Mouse (Mus musculus) midbrain, postnatal 0 days (tissue): ENCODE measurements around the gene Dlx6. TPM values are rescaled to one million over a fixed set of nuclear protein-coding genes. Genes with fewer than 3 reads are reported as not detected.

ENCODE experiments used
- ATAC-seq: fragments of 200-750 bp; cut with Nextera tagmentation; 2 replicates; pipeline ENCODE4 v1.8.0; 2017; ENCODE audit warnings: moderate number of reproducible peaks, mild to moderate bottlenecking, moderate TSS enrichment, moderate library complexity; ENCODE audit not compliant: low FRiP score
- DNase-seq: peaks from one replicate; pipeline ENCODE4 v3.0.0-alpha.2; 2015; ENCODE audit warnings: low spot score
- H3K27ac ChIP-seq: fragments of 300-500 bp; sonication (generic); 2 replicates; pipeline ENCODE4 v1.5.1; 2014; ENCODE audit warnings: low read depth, mild to moderate bottlenecking, low read length, mixed read lengths
- H3K27me3 ChIP-seq: fragments of 300-500 bp; sonication (generic); 2 replicates; pipeline ENCODE4 v1.6.1; 2014; ENCODE audit warnings: low read length, control low read depth, mixed read lengths; ENCODE audit not compliant: insufficient read depth
- H3K36me3 ChIP-seq: fragments of 300-500 bp; sonication (generic); 2 replicates; pipeline ENCODE4 v1.6.1; 2014; ENCODE audit warnings: low read length, control low read depth, mixed read lengths; ENCODE audit not compliant: insufficient read depth
- H3K4me1 ChIP-seq: fragments of 300-500 bp; sonication (generic); 2 replicates; pipeline ENCODE4 v1.6.1; 2014; ENCODE audit warnings: mild to moderate bottlenecking, control low read depth, antibody characterized with exemption, low read length, mixed read lengths; ENCODE audit not compliant: insufficient read depth
- H3K4me2 ChIP-seq: fragments of 300-500 bp; sonication (generic); 2 replicates; pipeline ENCODE4 v1.6.1; 2014; ENCODE audit warnings: low read depth, mild to moderate bottlenecking, low read length, mixed read lengths; ENCODE audit not compliant: poor library complexity, severe bottlenecking
- H3K4me3 ChIP-seq: fragments of 300-500 bp; sonication (generic); 2 replicates; pipeline ENCODE4 v1.5.1; 2014; ENCODE audit warnings: low read depth, mild to moderate bottlenecking, low read length, moderate library complexity
- H3K9ac ChIP-seq: fragments of 300-500 bp; sonication (generic); replicated peaks from 2 replicates; pipeline ENCODE4 v1.6.1; 2014; ENCODE audit warnings: mild to moderate bottlenecking, low read length, moderate library complexity, mixed read lengths; ENCODE audit not compliant: poor library complexity, severe bottlenecking
- H3K9me3 ChIP-seq: fragments of 300-500 bp; sonication (generic); 2 replicates; pipeline ENCODE4 v1.6.1; 2016; ENCODE audit warnings: low read length, control low read depth
- CTCF ChIP-seq: IDR thresholded peaks from 2 replicates; pipeline ENCODE4 v1.5.1; 2016; ENCODE audit warnings: antibody characterized with exemption, mild to moderate bottlenecking
- WGBS: fragments of 180-500 bp; shearing (Covaris S2); extraction: QIAGEN DNeasy Blood & Tissue Kit; methylation state at CpG from one replicate; pipeline ENCODE4 v1.1.7; 2014; 5-methylcytosine and 5-hydroxymethylcytosine counted together
- polyA plus RNA-seq: library from polyadenylated mRNA; unstranded; fragments of >200 nt; fragmentation: Nextera tagmentation; extraction: Ambion mirVana; gene quantifications from 2 replicates; pipeline ENCODE4 v1.2.1, GENCODE M21; 2015
- total RNA-seq: library from RNA; depleted of rRNA; stranded (reverse); fragments of >200 nt; gene quantifications from 2 replicates; pipeline ENCODE4 v1.2.3, GENCODE M21; 2014

Dlx6 gene
- total and polyA plus RNA-seq, 2 experiments from 2014 or later = 1.1 to 1.5 TPM

- no peaks in the 10 kb centered on the region for H3K9me3 ChIP-seq
- DNase-seq (no peak), ATAC-seq (no peak)
- no peak overlapping the region for H3K27ac ChIP-seq
- no peak overlapping the region for H3K4me3 ChIP-seq
- peaks cover 76% of the 10 kb centered on the region for H3K27me3 ChIP-seq
- TF ChIP-seq CTCF = no peak
- under 1% methylated on average over 21 of the region's 21 CpGs for WGBS
- no peaks in the 10 kb centered on the region for H3K36me3 ChIP-seq
- H3K9ac ChIP-seq = no peak overlapping the region
- H3K4me2 ChIP-seq = no peak overlapping the region
- no peaks in the 10 kb centered on the region for H3K4me1 ChIP-seq
These were observed 1.9 kb upstream of the Dlx6 start for GRCm38 (mm10) chr6:6861086-6861797.

GRCm38 (mm10) chr6:6861798-6862428, 1.2 kb upstream of the Dlx6 start:
- no peak overlapping the region for H3K9ac ChIP-seq

GRCm38 (mm10) chr6:6862611-6863010, 523 bp upstream of the Dlx6 start:
- peak overlapping the region; percentile 12; the same call in 1 of the 2 replicates for H3K4me2 ChIP-seq
- H3K27me3 ChIP-seq = peaks cover 77% of the 10 kb centered on the region
- no peaks in the 10 kb centered on the region for H3K36me3 ChIP-seq
- H3K27ac ChIP-seq = no peak overlapping the region
- TF ChIP-seq CTCF = no peak
- H3K4me3 ChIP-seq = peak overlapping the region; percentile 27; the same call in 1 of the 2 replicates
- WGBS = 1% methylated on average over 23 of the region's 23 CpGs
- no peaks in the 10 kb centered on the region for H3K9me3 ChIP-seq
- ATAC-seq = 0 out of 2 replicates have a peak, but pooled peaks have one; percentile 18
- no peaks in the 10 kb centered on the region for H3K4me1 ChIP-seq
- peak; percentile 40 for DNase-seq
- H3K9ac ChIP-seq = no peak overlapping the region

More at GRCm38 (mm10) chr6:6861798-6862428, 1.2 kb upstream of the Dlx6 start:
- Histone ChIP-seq H3K4me3 (no peak overlapping the region), H3K9me3 (no peaks in the 10 kb centered on the region), H3K27ac (no peak overlapping the region), H3K27me3 (peaks cover 76% of the 10 kb centered on the region), H3K4me1 (no peaks in the 10 kb centered on the region), H3K4me2 (no peak overlapping the region), H3K36me3 (no peaks in the 10 kb centered on the region)
- 1% methylated on average over 11 of the region's 11 CpGs for WGBS
- TF ChIP-seq CTCF = no peak
- ATAC-seq (no peak), DNase-seq (no peak)

GRCm38 (mm10) chr6:6863955-6864354, 821 bp downstream of the Dlx6 start:
- under 1% methylated on average over 9 of the region's 21 CpGs for WGBS
- ATAC-seq (peak; percentile 11; the same call in 1 of the 2 replicates), DNase-seq (no peak)
- TF ChIP-seq CTCF = no peak
- no peaks in the 10 kb centered on the region for H3K36me3 ChIP-seq
- no peak overlapping the region for H3K27ac ChIP-seq
- peaks cover 71% of the 10 kb centered on the region for H3K27me3 ChIP-seq
- peak overlapping the region; percentile 27 for H3K4me3 ChIP-seq
- H3K9ac ChIP-seq = no peak overlapping the region
- no peaks in the 10 kb centered on the region for H3K4me1 ChIP-seq
- H3K4me2 ChIP-seq = peak overlapping the region; percentile 51
- H3K9me3 ChIP-seq = no peaks in the 10 kb centered on the region

GRCm38 (mm10) chr6:6864441-6865440, 1.6 kb downstream of the Dlx6 start:
- H3K4me2 ChIP-seq = no peak overlapping the region
- H3K27me3 ChIP-seq = peaks cover 64% of the 10 kb centered on the region
- H3K9ac ChIP-seq = no peak overlapping the region
- H3K9me3 ChIP-seq = no peaks in the 10 kb centered on the region
- H3K4me3 ChIP-seq = no peak overlapping the region; the same call in 1 of the 2 replicates
- ATAC-seq = no peak
- DNase-seq = no peak
- H3K4me1 ChIP-seq = no peaks in the 10 kb centered on the region
- no peak for TF ChIP-seq CTCF
- H3K27ac ChIP-seq = no peak overlapping the region
- no peaks in the 10 kb centered on the region for H3K36me3 ChIP-seq
- WGBS = 4% methylated on average over 36 of the region's 36 CpGs
